Mouse (Mus musculus): ENCODE data around the gene Slc35d2.

The Slc35d2 gene

DNA sequence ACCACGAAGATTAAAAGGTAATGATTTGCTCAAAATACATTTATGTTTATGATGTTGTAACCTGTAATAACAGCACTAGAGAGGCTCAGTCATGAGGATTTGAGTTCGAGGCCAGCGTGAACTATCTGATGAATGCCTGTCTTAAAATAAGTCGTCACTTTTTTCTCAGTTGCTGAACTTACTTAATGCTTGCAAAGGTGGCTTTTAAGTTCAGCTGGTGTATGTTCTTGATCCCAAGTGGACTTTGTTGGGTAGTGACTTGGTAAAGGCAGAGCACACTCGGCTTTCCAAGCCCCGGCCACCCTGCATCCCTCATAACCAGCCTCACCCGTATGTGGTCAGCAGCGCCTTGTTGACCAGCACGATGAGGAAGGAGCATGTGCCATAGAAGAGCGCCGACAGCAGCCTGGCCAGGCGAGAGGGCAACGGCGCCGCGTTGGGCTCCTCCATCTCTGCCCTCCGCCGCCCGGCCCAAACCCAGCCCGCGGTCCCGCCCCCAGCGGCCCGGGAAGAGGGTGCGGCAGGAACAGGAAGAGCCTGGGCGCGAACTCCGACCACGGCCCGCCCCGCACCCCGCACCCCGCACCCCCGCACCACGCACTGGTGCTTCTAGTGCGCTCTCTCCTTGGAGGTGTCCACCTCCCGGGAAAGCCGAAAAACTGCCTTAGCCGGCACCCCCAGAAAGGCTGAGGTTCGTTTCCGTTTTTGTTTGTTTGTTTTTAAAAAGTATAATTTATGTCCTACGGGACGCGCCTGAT, at the start of gene Slc35d2:
Gene Slc35d2, minus strand, starts transcription at position 511 of the 758 bp plus-strand sequence.
- peak in 1 of 2 experiments; percentile 35 for DNase-seq (ENCODE audit: low spot score in 2 of 2)

DNA sequence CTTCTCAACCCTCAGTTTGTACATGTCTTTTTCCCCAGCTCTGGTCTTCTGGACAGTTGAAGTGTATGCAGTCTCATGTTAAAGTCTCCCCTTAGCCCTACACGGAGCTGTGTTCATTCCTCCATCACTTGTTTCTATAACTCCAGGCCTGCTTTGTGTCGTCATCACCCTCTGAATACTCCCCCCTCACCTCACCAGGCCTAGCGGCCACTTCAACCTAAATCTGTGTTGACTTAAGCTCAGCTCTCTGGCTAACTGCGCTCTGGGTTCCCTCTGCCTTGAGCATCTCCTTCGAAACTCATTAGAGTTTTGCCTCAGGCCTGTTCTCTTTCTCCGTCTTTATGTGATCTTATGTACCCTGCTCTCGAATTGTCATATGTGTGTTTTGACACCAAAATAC, 48.8 kb upstream of the Slc35d2 start:
- no peak for DNase-seq (ENCODE audit: low spot score in 2 of 2)

DNA sequence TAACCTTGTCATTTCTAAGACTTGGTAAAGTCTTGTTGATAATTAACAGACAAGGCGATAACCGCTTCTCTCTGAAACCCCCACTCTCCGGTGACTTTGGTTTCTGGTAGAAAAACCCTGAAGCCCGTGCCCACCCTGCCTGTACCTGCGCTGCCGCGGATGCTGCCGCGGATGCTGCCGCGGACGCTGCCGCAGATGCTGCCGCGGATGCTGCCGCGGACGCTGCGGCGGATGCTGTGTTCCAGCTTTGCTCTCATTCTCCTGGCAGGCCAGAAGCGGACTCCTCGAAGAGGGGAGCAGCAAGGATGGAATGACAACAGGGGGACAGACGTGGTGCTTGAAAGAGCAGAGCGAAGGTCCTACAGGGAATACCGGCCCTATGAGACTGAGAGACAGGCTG, 40.6 kb upstream of the Slc35d2 start:
- DNase-seq (ENCODE audit: low spot score in 2 of 2) = no peak

GRCm38 (mm10) chr13:64163147-64163715, 34.1 kb upstream of the Slc35d2 start:
- DNase-seq (ENCODE audit: low spot score in 2 of 2) = no peak

DNA sequence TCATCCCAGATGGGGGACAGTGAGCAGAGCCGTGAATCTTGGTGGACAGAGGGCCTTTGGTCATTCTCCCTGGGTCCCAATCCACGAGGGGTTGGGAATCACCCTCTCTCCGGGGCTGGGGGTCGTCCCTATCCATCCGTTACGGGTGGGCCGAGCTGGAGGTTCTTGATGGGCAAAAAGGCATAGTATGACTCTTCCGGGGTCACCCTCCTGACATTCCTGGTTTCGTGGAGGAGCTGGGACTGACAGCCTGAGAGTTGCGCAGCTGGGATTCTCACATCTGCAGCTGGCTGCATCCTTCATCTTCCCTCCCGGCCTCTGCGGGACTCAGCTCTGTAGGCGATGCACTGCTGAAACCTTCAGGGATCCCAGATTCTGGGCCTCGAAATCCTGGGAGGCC, 33.5 kb upstream of the Slc35d2 start:
- DNase-seq (ENCODE audit: low spot score in 2 of 2) = peak in 1 of 2 experiments; percentile 50

GRCm38 (mm10) chr13:64161916-64162611, 32.9 kb upstream of the Slc35d2 start:
- DNase-seq (ENCODE audit: low spot score in 2 of 2) = peak; percentile 67 to 71

DNA sequence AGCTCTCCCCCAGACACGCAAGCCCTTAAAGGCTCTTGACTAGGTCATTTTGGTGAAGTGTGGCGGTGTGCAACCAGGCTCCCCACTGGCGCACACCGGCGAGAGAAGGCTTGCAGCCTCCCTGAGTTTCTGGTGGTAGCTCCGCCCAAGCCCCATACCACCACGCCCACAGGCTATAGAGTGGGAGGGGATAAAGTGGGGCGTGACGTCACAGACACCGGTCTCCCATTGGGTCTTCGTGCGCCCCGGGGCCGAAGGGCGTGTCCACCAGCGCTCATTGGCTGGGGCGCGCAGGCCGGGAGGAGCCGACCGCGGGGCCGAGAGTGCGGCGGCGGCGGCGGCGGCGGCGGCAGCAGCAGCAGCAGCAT, 32.4 kb upstream of the Slc35d2 start, which contains the start of gene Habp4:
Gene Habp4, plus strand, starts transcription at position 277 of the 368 bp plus-strand sequence.
- peak; percentile 99 for DNase-seq (ENCODE audit: low spot score in 2 of 2)

- no peak for DNase-seq (ENCODE audit: low spot score in 2 of 2)
Measured at GRCm38 (mm10) chr13:64156966-64157365, 27.8 kb upstream of the Slc35d2 start.

GRCm38 (mm10) chr13:64155171-64155571, 26.0 kb upstream of the Slc35d2 start:
- no peak for DNase-seq (ENCODE audit: low spot score in 2 of 2)

DNA sequence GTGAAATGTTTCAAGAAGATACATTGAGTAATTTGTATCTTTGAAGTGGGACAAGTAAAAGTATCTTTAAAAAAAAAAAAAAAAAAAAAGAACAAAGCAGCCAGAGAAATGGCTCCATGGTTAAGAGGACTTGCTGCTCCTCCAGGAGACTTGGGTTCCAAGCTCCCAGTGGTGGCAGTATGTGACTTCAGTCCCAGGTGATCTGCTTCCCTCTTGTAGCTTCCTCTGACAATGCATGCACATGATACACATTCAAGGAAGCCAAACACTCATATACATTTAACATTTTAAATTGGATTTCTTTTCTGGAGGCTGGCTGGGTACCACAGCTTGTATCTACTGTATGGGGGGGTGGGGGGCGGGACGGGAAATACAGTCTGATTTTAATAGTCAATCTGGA, 25.5 kb upstream of the Slc35d2 start:
- DNase-seq (ENCODE audit: low spot score in 2 of 2) = no peak

DNA sequence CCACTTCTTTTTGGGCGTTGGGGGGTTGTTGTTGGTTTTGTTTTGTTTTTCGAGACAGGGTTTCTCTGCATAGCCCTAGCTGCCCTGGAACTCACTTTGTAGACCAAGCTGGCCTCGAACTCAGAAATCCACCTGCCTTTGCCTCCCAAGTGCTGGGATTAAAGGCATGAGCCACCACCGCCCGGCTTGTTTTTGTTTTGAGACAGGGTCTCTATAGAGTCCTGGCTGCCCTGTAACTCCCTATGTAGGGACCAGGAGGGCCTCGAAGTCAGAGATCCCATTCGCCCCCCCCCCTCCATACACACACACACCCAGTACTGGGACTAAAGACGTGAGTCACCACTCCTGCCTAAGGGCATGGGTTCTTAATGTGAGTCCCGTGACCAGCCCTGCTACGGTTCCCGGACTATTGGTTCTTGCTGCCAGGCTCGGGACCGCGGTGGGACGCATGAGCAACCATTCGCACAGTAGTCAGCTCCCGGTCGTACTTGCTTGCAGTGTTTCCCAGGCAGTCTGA, 24.6 kb upstream of the Slc35d2 start:
- peak in 1 of 2 experiments; percentile 49 for DNase-seq (ENCODE audit: low spot score in 2 of 2)

DNA sequence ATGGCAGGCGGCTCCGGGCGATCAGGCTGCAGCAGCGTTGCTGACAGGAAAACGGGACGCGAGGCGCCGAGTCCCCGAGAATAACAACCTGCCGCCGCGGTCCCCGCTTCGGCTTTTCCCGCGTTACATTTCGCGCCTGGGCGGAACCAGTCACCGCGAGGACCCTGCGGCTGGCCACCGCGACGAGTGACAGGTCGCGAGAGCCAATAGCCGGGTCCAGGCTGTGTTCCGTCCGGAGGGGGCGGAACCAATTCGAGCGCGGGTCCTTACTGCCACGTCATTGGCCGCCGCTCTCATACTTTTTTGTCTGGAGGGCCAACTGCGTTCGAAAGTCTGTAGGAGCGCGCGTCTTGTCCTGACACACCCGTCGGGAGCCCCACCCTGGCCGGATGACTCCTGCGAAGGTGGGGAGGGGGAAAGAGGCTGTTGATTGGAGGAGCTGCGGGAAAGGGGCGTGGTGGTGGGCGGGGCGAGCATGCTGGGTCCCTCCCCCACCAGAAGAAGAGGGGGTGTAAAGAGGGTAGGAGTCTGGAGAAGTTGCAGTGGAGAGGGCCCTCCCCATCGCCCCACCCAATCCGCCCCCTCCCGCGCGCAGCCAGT, 24.0 kb upstream of the Slc35d2 start, which contains the start of gene Zfp367:
Gene Zfp367, minus strand, starts transcription at position 120 of the 600 bp plus-strand sequence.
- DNase-seq (ENCODE audit: low spot score in 2 of 2) = peak; percentile 98

GRCm38 (mm10) chr13:64152671-64153082, 23.5 kb upstream of the Slc35d2 start:
- peak; percentile 66 to 67 for DNase-seq (ENCODE audit: low spot score in 2 of 2)

DNA sequence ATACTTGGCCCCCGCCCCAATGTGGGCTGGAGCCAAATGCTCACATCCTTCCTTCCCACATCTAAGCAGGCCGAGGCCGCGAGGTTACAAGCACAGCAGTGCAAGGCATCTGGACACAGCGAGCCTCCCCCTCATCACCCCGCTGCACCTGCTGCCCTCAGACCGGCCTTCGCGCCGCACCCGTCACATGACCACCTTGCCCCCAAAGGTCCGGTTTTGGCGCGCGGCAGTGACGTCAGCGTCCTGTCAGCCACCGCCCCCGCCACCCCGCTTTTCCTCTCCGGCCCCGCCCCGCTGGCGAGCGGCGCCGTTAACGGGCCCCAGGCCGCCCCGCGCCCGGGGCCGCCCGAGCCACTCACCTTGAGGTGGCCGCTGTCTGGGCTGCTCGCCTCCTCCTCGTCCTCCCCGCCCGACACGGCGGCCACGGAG, 23.1 kb upstream of the Slc35d2 start:
- DNase-seq (ENCODE audit: low spot score in 2 of 2) = peak; percentile 89

DNA sequence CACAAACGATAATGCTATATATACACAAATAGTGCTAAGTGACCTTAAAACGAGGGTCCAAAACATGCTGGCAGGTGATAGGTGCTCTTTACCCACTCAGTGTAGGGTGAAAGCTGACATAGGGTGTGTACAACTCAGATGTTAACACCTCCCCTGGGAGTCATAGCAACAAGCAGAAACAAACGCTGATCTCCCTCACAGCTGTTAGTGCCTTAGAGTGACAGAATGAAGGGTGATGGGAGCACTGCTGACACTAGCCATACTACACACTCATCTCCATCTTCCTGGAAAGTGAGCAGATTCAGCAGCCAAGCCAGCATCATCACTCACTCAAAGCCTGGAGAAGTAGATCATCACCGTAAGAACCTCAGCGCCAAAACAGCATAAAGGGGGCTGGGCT, 21.0 kb upstream of the Slc35d2 start:
- no peak for DNase-seq (ENCODE audit: low spot score in 2 of 2)

DNA sequence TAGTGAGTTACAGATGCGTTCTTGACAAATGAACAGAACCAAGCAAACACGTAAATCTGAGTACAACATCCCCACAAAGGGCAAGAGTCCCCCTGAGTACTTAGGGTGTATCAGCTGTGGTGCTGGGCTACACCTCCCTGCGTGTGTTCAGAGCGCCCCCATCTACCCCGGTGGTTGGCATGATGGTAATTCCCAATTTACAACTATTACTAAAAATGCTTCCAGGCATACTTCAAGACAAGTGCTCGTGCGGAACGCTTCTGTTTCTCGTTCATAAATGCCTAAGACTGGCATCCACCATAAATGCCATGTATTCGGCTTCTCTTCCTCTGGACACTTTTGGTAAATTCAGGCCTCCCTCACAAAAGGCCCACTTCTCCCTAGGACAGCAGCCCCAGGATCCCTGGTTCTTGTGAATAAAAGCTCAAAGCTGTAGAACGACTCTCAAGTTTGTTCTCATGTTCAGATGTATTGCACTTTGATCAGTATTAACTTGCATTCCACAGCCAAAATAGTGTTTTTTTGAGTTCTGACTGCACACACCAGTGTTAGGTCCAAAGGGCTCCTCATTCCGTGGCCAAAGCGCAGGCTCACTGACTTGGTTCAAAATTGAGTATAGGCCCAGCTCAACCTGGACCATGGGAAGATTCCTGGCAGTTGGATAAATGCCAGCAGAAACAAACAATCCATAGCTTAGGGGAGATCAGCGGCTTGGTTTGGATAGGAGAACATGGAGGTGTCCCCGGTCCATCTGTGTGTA, 628 bp upstream of the Slc35d2 start:
- peak; percentile 30 to 44 for DNase-seq (ENCODE audit: low spot score in 2 of 2)

- DNase-seq (ENCODE audit: low spot score in 2 of 2) = no peak
Measured at GRCm38 (mm10) chr13:64126316-64126715, 2.9 kb downstream of the Slc35d2 start.

GRCm38 (mm10) chr13:64124886-64125285, 4.3 kb downstream of the Slc35d2 start:
- no peak for DNase-seq (ENCODE audit: low spot score in 2 of 2)

GRCm38 (mm10) chr13:64123491-64124188, 5.5 kb downstream of the Slc35d2 start:
- no peak for DNase-seq (ENCODE audit: low spot score in 2 of 2)

DNA sequence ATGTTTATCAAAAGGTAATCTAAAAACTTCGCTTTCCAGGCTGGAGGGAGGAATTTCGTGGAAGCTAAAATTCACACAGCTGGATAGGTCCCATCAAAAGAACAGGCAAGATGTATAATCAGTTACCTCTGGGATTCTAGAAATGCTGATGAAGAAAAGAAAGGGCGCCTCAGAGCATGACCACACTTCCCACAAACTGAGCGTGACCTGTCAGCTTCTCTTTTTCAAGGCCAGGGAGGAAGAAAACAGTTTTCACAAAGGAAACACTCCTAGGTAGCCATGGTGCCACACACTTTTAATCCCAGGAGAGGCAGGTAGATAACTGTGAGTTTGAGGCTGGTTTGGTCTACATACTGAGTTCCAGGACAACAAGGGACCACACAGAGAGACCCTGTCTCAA, 8.4 kb downstream of the Slc35d2 start:
- DNase-seq (ENCODE audit: low spot score in 2 of 2) = no peak

DNA sequence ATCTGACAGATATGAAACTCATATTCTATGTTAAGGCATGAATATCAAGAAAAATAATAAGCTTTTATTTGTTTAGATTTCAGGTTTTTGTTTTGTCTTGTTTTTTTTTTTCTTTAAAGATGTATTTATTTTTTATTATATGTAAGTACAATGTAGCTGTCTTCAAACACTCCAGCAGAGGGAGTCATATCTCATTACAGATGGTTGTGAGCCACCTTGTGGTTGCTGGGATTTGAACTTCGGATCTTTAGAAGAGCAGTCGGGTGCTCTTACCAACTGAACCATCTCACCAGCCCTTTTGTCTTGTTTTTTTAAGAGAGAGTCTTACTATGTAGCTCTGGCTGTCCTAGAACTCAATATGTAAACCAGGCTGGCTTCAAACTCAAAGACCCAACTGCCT, 11.7 kb downstream of the Slc35d2 start:
- DNase-seq (ENCODE audit: low spot score in 2 of 2) = no peak
